Mouse (Mus musculus) kidney, postnatal 4 days (tissue): ENCODE measurements around the gene Ly6g6f.

ENCODE experiments used
- DNase-seq, 2 experiments: peaks; one replicate each; pipeline ENCODE4 v3.0.0; 2021; ENCODE audit warnings: mixed read lengths in 2 of 2

The Ly6g6f gene

GRCm38 (mm10) chr17:35077285-35077684 lies 8.1 kb downstream of the Ly6g6f start:
- peak in 1 of 2 experiments; percentile 39 for DNase-seq

GRCm38 (mm10) chr17:35076507-35077176 lies 8.8 kb downstream of the Ly6g6f start, which contains the start of gene Ly6g6e:
Gene Ly6g6e (plus strand): TSS chr17:35076902.
- no peak for DNase-seq

GRCm38 (mm10) chr17:35074097-35074496 lies 11.3 kb downstream of the Ly6g6f start:
- DNase-seq = no peak

GRCm38 (mm10) chr17:35071454-35071853 lies 14.0 kb downstream of the Ly6g6f start:
- DNase-seq = no peak

- DNase-seq = no peak
Observed at GRCm38 (mm10) chr17:35070556-35071229, 14.7 kb downstream of the Ly6g6f start.

- DNase-seq = no peak
Observed at GRCm38 (mm10) chr17:35068213-35068914, 17.0 kb downstream of the Ly6g6f start.

GRCm38 (mm10) chr17:35066084-35066483 lies 19.3 kb downstream of the Ly6g6f start, which contains the start of gene Mpig6b:
Gene Mpig6b (minus strand): TSS chr17:35066184.
- no peak for DNase-seq

- peak; percentile 77 to 87 for DNase-seq
Observed at GRCm38 (mm10) chr17:35064951-35065947, 20.2 kb downstream of the Ly6g6f start, which contains the start of gene Ly6g6c. Gene Ly6g6c (plus strand): TSS chr17:35065388.

GRCm38 (mm10) chr17:35064378-35064877 lies 21.0 kb downstream of the Ly6g6f start:
- DNase-seq = peak in 1 of 2 experiments; percentile 38

GRCm38 (mm10) chr17:35063466-35063865 lies 21.9 kb downstream of the Ly6g6f start:
- no peak for DNase-seq

GRCm38 (mm10) chr17:35061299-35061698 lies 24.1 kb downstream of the Ly6g6f start:
- DNase-seq = no peak

- DNase-seq = peak; percentile 64 to 74
Observed at GRCm38 (mm10) chr17:35060737-35061297, 24.6 kb downstream of the Ly6g6f start.

- DNase-seq = peak in 1 of 2 experiments; percentile 17
Observed at GRCm38 (mm10) chr17:35060071-35060470, 25.3 kb downstream of the Ly6g6f start.

- DNase-seq = peak; percentile 97 to 98
Observed at GRCm38 (mm10) chr17:35058911-35059892, 26.2 kb downstream of the Ly6g6f start, which contains the start of gene Ddah2. Gene Ddah2 (plus strand): TSS chr17:35059035.

GRCm38 (mm10) chr17:35058316-35058715 lies 27.1 kb downstream of the Ly6g6f start:
- DNase-seq = no peak

- no peak for DNase-seq
Observed at GRCm38 (mm10) chr17:35057090-35057489, 28.3 kb downstream of the Ly6g6f start.

- no peak for DNase-seq
Observed at GRCm38 (mm10) chr17:35055691-35056495, 29.5 kb downstream of the Ly6g6f start.

GRCm38 (mm10) chr17:35052271-35052798 lies 33.1 kb downstream of the Ly6g6f start:
- no peak for DNase-seq
